Mouse (Mus musculus) lung, embryonic 15.5 days (tissue): ENCODE results near the gene Pepd. TPM values are rescaled to one million over a fixed set of nuclear protein-coding genes. Genes with fewer than 3 reads are reported as not detected.

Experiments used
- ATAC-seq: fragments of 200-750 bp; cut with Nextera tagmentation; 2 replicates; pipeline ENCODE4 v1.8.0; 2017; ENCODE audit warnings: moderate number of reproducible peaks, borderline replicate concordance; ENCODE audit not compliant: low FRiP score, low TSS enrichment; ENCODE audit errors: extremely low read depth
- H3K27ac ChIP-seq: fragments of 300-500 bp; sonication (generic); 2 replicates; pipeline ENCODE4 v1.5.1; 2015; ENCODE audit warnings: moderate library complexity, mild to moderate bottlenecking, inconsistent platforms
- H3K27me3 ChIP-seq: fragments of 300-500 bp; sonication (generic); 2 replicates; pipeline ENCODE4 v1.6.1; 2015; ENCODE audit warnings: inconsistent platforms
- H3K36me3 ChIP-seq: fragments of 300-500 bp; sonication (generic); 2 replicates; pipeline ENCODE4 v1.6.1; 2015; ENCODE audit warnings: inconsistent platforms
- H3K4me1 ChIP-seq: fragments of 300-500 bp; sonication (generic); 2 replicates; pipeline ENCODE4 v1.6.1; 2015; ENCODE audit warnings: inconsistent platforms
- H3K4me2 ChIP-seq: fragments of 300-500 bp; sonication (generic); 2 replicates; pipeline ENCODE4 v1.6.1; 2015; ENCODE audit warnings: inconsistent platforms, mild to moderate bottlenecking, moderate library complexity
- H3K4me3 ChIP-seq: fragments of 300-500 bp; sonication (generic); 2 replicates; pipeline ENCODE4 v1.5.1; 2015; ENCODE audit warnings: mild to moderate bottlenecking, inconsistent platforms
- H3K9ac ChIP-seq: fragments of 300-500 bp; sonication (generic); 2 replicates; pipeline ENCODE4 v1.6.1; 2015; ENCODE audit warnings: inconsistent platforms
- H3K9me3 ChIP-seq: fragments of 300-500 bp; sonication (generic); 2 replicates; pipeline ENCODE4 v1.6.1; 2016; ENCODE audit warnings: inconsistent platforms
- WGBS: fragments of 180-500 bp; shearing (Covaris S2); methylation state at CpG from one replicate; pipeline ENCODE4 v1.1.7; 2015; 5-methylcytosine and 5-hydroxymethylcytosine counted together
- polyA plus RNA-seq: library from polyadenylated mRNA; unstranded; fragments of >200 nt; fragmentation: Nextera tagmentation; extraction: Ambion mirVana; gene quantifications from 2 replicates; pipeline ENCODE4 v1.2.1, GENCODE M21; 2015

Gene Pepd
- polyA plus RNA-seq, 1 experiment from 2014 or later = 67.5 TPM

GRCm38 (mm10) chr7:35035141-35035553, 123.0 kb downstream of the Pepd start:
- Histone ChIP-seq H3K27ac (peak overlapping the region; percentile 74), H3K36me3 (0 out of 2 replicates have a peak, but pooled peaks cover 7% of the 10 kb centered on the region), H3K4me2 (no peak overlapping the region), H3K4me3 (no peak overlapping the region), H3K9ac (no peak overlapping the region), H3K9me3 (no peaks in the 10 kb centered on the region), H3K27me3 (no peaks in the 10 kb centered on the region), H3K4me1 (peaks cover 33% of the 10 kb centered on the region)
- peak; percentile 29; the same call in 1 of the 2 replicates for ATAC-seq
- WGBS = 24% methylated on average over 6 of the region's 6 CpGs

GRCm38 (mm10) chr7:35035565-35035964, 123.4 kb downstream of the Pepd start:
- no peak overlapping the region for H3K9ac ChIP-seq
- H3K27ac ChIP-seq = peak overlapping the region; percentile 74
- no peaks in the 10 kb centered on the region for H3K27me3 ChIP-seq
- ATAC-seq = 0 out of 2 replicates have a peak, but pooled peaks have one; percentile 2
- WGBS = 76% methylated on average over 4 of the region's 4 CpGs
- no peak overlapping the region for H3K4me2 ChIP-seq
- no peak overlapping the region for H3K4me3 ChIP-seq
- 0 out of 2 replicates have a peak, but pooled peaks cover 7% of the 10 kb centered on the region for H3K36me3 ChIP-seq
- H3K4me1 ChIP-seq = peaks cover 33% of the 10 kb centered on the region
- H3K9me3 ChIP-seq = no peaks in the 10 kb centered on the region

GRCm38 (mm10) chr7:35036266-35036731, 124.1 kb downstream of the Pepd start:
- H3K4me1 ChIP-seq = peaks cover 33% of the 10 kb centered on the region
- no peaks in the 10 kb centered on the region for H3K9me3 ChIP-seq
- WGBS = 25% methylated on average over 5 of the region's 5 CpGs
- H3K36me3 ChIP-seq = 0 out of 2 replicates have a peak, but pooled peaks cover 7% of the 10 kb centered on the region
- no peak overlapping the region for H3K9ac ChIP-seq
- no peak overlapping the region for H3K4me3 ChIP-seq
- peak; percentile 71 for ATAC-seq
- H3K27ac ChIP-seq = peak overlapping the region; percentile 74
- H3K4me2 ChIP-seq = no peak overlapping the region; the same call in 1 of the 2 replicates
- H3K27me3 ChIP-seq = no peaks in the 10 kb centered on the region

- Histone ChIP-seq H3K4me1 (peaks cover 33% of the 10 kb centered on the region), H3K4me2 (no peak overlapping the region), H3K9ac (no peak overlapping the region), H3K4me3 (no peak overlapping the region), H3K27ac (no peak overlapping the region), H3K36me3 (0 out of 2 replicates have a peak, but pooled peaks cover 6% of the 10 kb centered on the region), H3K27me3 (no peaks in the 10 kb centered on the region), H3K9me3 (no peaks in the 10 kb centered on the region)
- ATAC-seq = no peak
- 73% methylated on average over 6 of the region's 6 CpGs for WGBS
These were observed 125.2 kb downstream of the Pepd start for GRCm38 (mm10) chr7:35037408-35037807.

- H3K4me1 ChIP-seq = peaks cover 21% of the 10 kb centered on the region
- no peaks in the 10 kb centered on the region for H3K9me3 ChIP-seq
- peaks cover 33% of the 10 kb centered on the region for H3K36me3 ChIP-seq
- no peak overlapping the region for H3K4me3 ChIP-seq
- WGBS = 92% methylated on average over 9 of the region's 9 CpGs
- no peak overlapping the region for H3K4me2 ChIP-seq
- no peaks in the 10 kb centered on the region for H3K27me3 ChIP-seq
- no peak overlapping the region for H3K27ac ChIP-seq
- H3K9ac ChIP-seq = no peak overlapping the region
- ATAC-seq = no peak
These were observed 128.2 kb downstream of the Pepd start for GRCm38 (mm10) chr7:35040176-35040972.

GRCm38 (mm10) chr7:35041286-35042208, 129.4 kb downstream of the Pepd start:
- Histone ChIP-seq H3K4me3 (no peak overlapping the region), H3K9me3 (no peaks in the 10 kb centered on the region), H3K9ac (no peak overlapping the region), H3K4me2 (no peak overlapping the region), H3K27me3 (no peaks in the 10 kb centered on the region), H3K27ac (peak overlapping the region; percentile 38; the same call in 1 of the 2 replicates), H3K4me1 (peaks cover 9% of the 10 kb centered on the region), H3K36me3 (peaks cover 45% of the 10 kb centered on the region)
- no peak for ATAC-seq
- WGBS = 63% methylated on average over 2 of the region's 2 CpGs

- no peak overlapping the region for H3K9ac ChIP-seq
- no peak overlapping the region for H3K4me3 ChIP-seq
- H3K27ac ChIP-seq = peak overlapping the region; percentile 38; the same call in 1 of the 2 replicates
- H3K36me3 ChIP-seq = peaks cover 49% of the 10 kb centered on the region
- peaks cover 3% of the 10 kb centered on the region; the same call in 1 of the 2 replicates for H3K4me1 ChIP-seq
- no peak for ATAC-seq
- no peaks in the 10 kb centered on the region for H3K27me3 ChIP-seq
- H3K4me2 ChIP-seq = no peak overlapping the region
- H3K9me3 ChIP-seq = no peaks in the 10 kb centered on the region
These were observed 130.0 kb downstream of the Pepd start for GRCm38 (mm10) chr7:35042209-35042554.

- Histone ChIP-seq H3K4me1 (no peaks in the 10 kb centered on the region), H3K4me3 (no peak overlapping the region), H3K27ac (no peak overlapping the region), H3K36me3 (peaks cover 50% of the 10 kb centered on the region), H3K9me3 (no peaks in the 10 kb centered on the region), H3K9ac (no peak overlapping the region), H3K4me2 (no peak overlapping the region), H3K27me3 (no peaks in the 10 kb centered on the region)
- ATAC-seq = no peak
- WGBS = 80% methylated on average over 5 of the region's 5 CpGs
These were observed 130.6 kb downstream of the Pepd start for GRCm38 (mm10) chr7:35042759-35043217.

GRCm38 (mm10) chr7:35043266-35043817, 131.2 kb downstream of the Pepd start:
- Histone ChIP-seq H3K27ac (no peak overlapping the region), H3K9me3 (no peaks in the 10 kb centered on the region), H3K36me3 (peaks cover 50% of the 10 kb centered on the region), H3K4me1 (no peaks in the 10 kb centered on the region), H3K4me3 (no peak overlapping the region), H3K27me3 (no peaks in the 10 kb centered on the region), H3K4me2 (no peak overlapping the region), H3K9ac (no peak overlapping the region)
- ATAC-seq = 0 out of 2 replicates have a peak, but pooled peaks have one; percentile 23
- 95% methylated on average over 10 of the region's 10 CpGs for WGBS

GRCm38 (mm10) chr7:35044719-35045118, 132.5 kb downstream of the Pepd start:
- Histone ChIP-seq H3K27ac (no peak overlapping the region), H3K9ac (no peak overlapping the region), H3K9me3 (no peaks in the 10 kb centered on the region), H3K4me2 (no peak overlapping the region), H3K4me1 (no peaks in the 10 kb centered on the region), H3K27me3 (no peaks in the 10 kb centered on the region), H3K36me3 (peaks cover 55% of the 10 kb centered on the region), H3K4me3 (no peak overlapping the region)
- ATAC-seq = no peak
- WGBS = 85% methylated on average over 2 of the region's 2 CpGs

GRCm38 (mm10) chr7:35046091-35046490, 133.9 kb downstream of the Pepd start:
- Histone ChIP-seq H3K36me3 (peaks cover 61% of the 10 kb centered on the region), H3K4me2 (no peak overlapping the region)

More at GRCm38 (mm10) chr7:35046091-35046490, 133.9 kb downstream of the Pepd start:
- no peak overlapping the region for H3K9ac ChIP-seq
- no peaks in the 10 kb centered on the region for H3K4me1 ChIP-seq
- 86% methylated on average over 4 of the region's 4 CpGs for WGBS
- no peaks in the 10 kb centered on the region for H3K9me3 ChIP-seq
- no peak overlapping the region for H3K4me3 ChIP-seq
- no peak for ATAC-seq
- no peaks in the 10 kb centered on the region for H3K27me3 ChIP-seq
- no peak overlapping the region for H3K27ac ChIP-seq
